Mouse (Mus musculus): ENCODE results near the gene Fgfr1op. TPM values are rescaled to one million over a fixed set of nuclear protein-coding genes. Genes with fewer than 3 reads are reported as not detected.

Fgfr1op gene
- polyA plus RNA-seq, 1 experiment from 2014 or later, result 58.2 TPM

DNA sequence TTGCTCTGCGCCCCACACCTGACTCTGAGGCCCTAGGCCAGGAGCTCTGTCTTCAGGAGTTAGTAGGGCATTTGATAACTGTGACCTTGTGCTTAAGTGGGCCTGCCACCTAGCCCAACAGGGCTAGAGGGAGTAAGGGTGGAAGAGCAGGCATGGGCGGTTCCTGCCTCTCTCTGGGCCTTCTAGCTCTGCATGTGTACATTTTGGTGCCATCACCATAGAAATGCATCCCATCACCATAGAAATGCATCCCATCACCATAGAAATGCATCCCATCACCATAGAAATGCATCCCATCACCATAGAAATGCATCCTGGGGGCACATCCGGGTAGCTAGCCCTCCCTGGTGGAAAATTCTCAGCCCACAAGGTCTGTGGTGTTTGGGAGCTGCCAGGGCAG, 74.3 kb downstream of the Fgfr1op start:
- 79% methylated on average over 3 of the region's 3 CpGs for WGBS
- no peaks in the 10 kb centered on the region for H3K27me3 ChIP-seq (ENCODE audit: low read depth, poor library complexity, severe bottlenecking)

DNA sequence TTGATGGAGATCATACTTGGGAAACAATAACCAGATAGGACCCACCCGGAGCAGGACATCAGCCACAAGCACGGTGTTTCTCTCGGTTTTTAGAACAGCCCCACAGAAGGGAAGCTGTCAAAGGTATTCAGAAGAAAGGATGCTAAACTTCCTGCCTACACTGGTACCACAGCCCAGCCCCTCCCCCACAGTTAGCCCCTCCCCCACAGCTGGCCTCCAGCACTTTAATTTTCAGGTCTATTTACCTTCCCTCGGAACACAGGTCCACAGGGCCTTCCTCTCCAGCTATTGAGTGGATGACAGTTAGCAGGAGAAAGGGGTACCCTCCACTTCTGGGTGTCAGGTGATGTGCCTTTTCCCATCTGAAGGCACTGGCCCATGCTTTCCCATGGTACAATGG, 75.2 kb downstream of the Fgfr1op start:
- DNase-seq (ENCODE audit: low spot score), result no peak
- Histone ChIP-seq H3K27ac (replicated peaks) (no peak overlapping the region), H3K36me3 (no peaks in the 10 kb centered on the region), H3K27me3 (ENCODE audit: low read depth, poor library complexity, severe bottlenecking) (no peaks in the 10 kb centered on the region), H3K4me3 (no peak overlapping the region), H3K9me3 (replicated peaks) (no peaks in the 10 kb centered on the region), H3K4me1 (no peaks in the 10 kb centered on the region)
- WGBS, result 83% methylated on average over 4 of the region's 4 CpGs

More for the DNA sequence above, 74.3 kb downstream of the Fgfr1op start:
- H3K4me3 ChIP-seq, result no peak overlapping the region
- H3K4me1 ChIP-seq, result no peaks in the 10 kb centered on the region
- no peaks in the 10 kb centered on the region for H3K9me3 ChIP-seq (replicated peaks)
- H3K27ac ChIP-seq (replicated peaks), result no peak overlapping the region
- DNase-seq (ENCODE audit: low spot score), result no peak
- no peaks in the 10 kb centered on the region for H3K36me3 ChIP-seq

DNA sequence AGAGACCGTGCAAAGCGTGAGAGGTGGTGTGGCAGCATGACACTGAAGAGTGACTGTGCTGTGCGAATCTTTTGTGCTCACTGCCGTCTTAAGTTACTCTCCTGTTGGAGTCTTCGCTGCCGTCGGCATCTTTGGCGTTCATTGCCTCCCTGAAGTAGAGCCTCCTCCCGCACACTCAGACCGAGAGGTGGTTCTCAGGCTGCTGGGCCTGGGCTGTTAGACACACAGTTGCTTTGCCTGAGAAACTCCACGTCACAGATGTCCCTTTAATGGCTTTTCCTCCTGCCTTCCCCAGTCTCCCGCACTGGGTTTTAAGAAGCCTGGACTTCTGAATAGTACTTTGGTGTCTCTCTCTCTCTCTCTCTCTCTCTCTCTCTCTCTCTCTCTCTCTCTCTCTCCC, 76.3 kb downstream of the Fgfr1op start:
- Histone ChIP-seq H3K9me3 (replicated peaks) (no peaks in the 10 kb centered on the region), H3K36me3 (no peaks in the 10 kb centered on the region), H3K4me3 (no peak overlapping the region), H3K27me3 (ENCODE audit: low read depth, poor library complexity, severe bottlenecking) (no peaks in the 10 kb centered on the region), H3K27ac (replicated peaks) (no peak overlapping the region), H3K4me1 (0 out of 2 replicates have a peak, but pooled peaks cover 3% of the 10 kb centered on the region)
- WGBS, result 78% methylated on average over 12 of the region's 12 CpGs
- DNase-seq (ENCODE audit: low spot score), result no peak

DNA sequence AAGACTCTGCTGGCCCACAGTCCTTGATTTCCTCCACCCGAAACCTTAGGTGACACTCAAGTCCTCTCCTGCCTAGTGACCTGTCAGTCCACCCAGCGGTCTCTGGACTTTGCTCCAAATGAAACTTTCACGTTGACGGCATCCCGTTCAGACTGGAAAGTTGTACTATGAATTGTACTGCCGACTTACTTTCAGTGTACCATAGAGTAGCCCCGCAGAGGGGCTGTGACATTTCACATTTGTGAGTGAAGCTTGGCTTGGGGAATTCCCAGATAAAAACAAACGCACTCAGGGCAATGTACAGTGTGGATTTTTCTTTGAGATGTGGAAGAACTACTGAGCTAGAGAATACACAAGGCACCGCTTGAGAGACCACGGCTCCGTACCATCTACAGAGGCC, 76.9 kb downstream of the Fgfr1op start:
- no peaks in the 10 kb centered on the region for H3K9me3 ChIP-seq (replicated peaks)
- WGBS, result 92% methylated on average over 11 of the region's 11 CpGs
- H3K27me3 ChIP-seq (ENCODE audit: low read depth, poor library complexity, severe bottlenecking), result no peaks in the 10 kb centered on the region
- no peak overlapping the region for H3K27ac ChIP-seq (replicated peaks)
- DNase-seq (ENCODE audit: low spot score), result no peak
- H3K36me3 ChIP-seq, result no peaks in the 10 kb centered on the region
- H3K4me1 ChIP-seq, result 0 out of 2 replicates have a peak, but pooled peaks cover 3% of the 10 kb centered on the region
- no peak overlapping the region for H3K4me3 ChIP-seq

DNA sequence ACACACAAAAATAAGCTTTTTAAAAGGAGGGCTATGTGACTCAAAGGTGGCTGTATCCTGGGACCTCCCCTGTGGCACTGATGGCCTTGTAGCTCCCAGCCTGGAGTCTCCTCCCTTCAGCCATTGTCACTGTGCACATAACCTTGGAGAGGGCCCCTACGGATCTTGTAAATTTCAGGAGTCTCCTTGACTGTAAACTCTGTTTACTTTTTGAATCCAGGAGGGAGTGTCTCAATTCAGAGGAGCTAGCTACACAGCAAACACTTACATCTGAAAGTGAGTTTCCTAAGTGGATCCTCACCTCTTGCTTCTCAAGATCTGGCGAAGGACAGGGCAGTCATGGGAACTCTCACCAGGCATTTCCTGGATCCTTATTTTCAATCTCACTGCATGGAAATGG, 78.8 kb downstream of the Fgfr1op start:
- 92% methylated on average over 2 of the region's 2 CpGs for WGBS
- H3K9me3 ChIP-seq (replicated peaks), result no peaks in the 10 kb centered on the region
- 0 out of 2 replicates have a peak, but pooled peaks cover 3% of the 10 kb centered on the region for H3K4me1 ChIP-seq
- H3K27me3 ChIP-seq (ENCODE audit: low read depth, poor library complexity, severe bottlenecking), result no peaks in the 10 kb centered on the region
- DNase-seq (ENCODE audit: low spot score), result no peak
- H3K36me3 ChIP-seq, result no peaks in the 10 kb centered on the region
- no peak overlapping the region for H3K27ac ChIP-seq (replicated peaks)
- H3K4me3 ChIP-seq, result no peak overlapping the region

DNA sequence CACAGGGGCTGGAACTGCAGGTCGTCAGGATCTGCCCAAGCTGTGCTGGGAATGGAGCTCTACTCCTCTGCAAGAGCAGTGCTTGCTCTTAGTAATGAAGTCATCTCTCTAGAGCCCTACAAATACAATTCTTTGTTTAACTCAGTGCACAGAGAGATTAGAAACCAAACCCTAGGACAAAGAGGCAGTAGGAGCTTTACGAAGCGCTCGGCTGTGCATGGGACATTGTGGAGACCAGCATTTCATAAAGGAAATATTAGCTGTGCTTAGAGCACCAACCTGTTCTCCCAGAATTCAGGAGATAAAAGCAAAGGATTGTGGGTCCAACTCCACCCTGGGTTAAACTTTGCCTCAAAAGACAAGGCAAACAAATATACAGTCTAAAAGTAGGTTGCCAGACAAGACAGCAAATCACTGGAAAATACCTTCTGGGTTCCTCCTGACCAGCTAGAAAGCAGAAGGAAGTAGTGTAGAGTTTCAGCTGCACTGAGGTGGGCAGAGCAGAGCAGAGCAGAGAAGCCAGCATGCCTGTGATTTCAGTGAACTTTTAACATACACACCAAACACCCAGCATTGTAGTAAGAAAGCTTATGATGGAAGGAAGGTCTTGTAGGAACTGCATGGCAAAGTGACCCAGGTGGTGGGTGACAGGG, 80.9 kb downstream of the Fgfr1op start:
- Histone ChIP-seq H3K27me3 (ENCODE audit: low read depth, poor library complexity, severe bottlenecking) (no peaks in the 10 kb centered on the region), H3K9me3 (replicated peaks) (no peaks in the 10 kb centered on the region), H3K27ac (replicated peaks) (no peak overlapping the region), H3K36me3 (no peaks in the 10 kb centered on the region), H3K4me3 (no peak overlapping the region), H3K4me1 (0 out of 2 replicates have a peak, but pooled peaks cover 3% of the 10 kb centered on the region)
- WGBS, result 77% methylated on average over 4 of the region's 4 CpGs
- DNase-seq (ENCODE audit: low spot score), result no peak

Other genes with a start within 250 kb of the Fgfr1op start
- 0.34 and 0.44 TPM in 2 replicates for gene Tagap, start 239.5 kb upstream of the Fgfr1op start, polyA plus RNA-seq (2016; fragmentation: Nextera tagmentation; extraction: Ambion mirVana)
- gene Rsph3a, start 219.9 kb upstream of the Fgfr1op start, polyA plus RNA-seq (2016; fragmentation: Nextera tagmentation; extraction: Ambion mirVana), result 60.5 and 71.0 TPM in 2 replicates
- gene Gm49673, start 17.7 kb upstream of the Fgfr1op start, polyA plus RNA-seq (2016; fragmentation: Nextera tagmentation; extraction: Ambion mirVana), result 0.21 and 0.27 TPM in 2 replicates
- 16.2 and 16.4 TPM in 2 replicates for gene Rnaset2a, start 17.4 kb upstream of the Fgfr1op start, polyA plus RNA-seq (2016; fragmentation: Nextera tagmentation; extraction: Ambion mirVana)
- not detected in 2 replicates for gene Ccr6, start 70.5 kb downstream of the Fgfr1op start, polyA plus RNA-seq (2016; fragmentation: Nextera tagmentation; extraction: Ambion mirVana)
- gene Mpc1, start 117.4 kb downstream of the Fgfr1op start, polyA plus RNA-seq (2016; fragmentation: Nextera tagmentation; extraction: Ambion mirVana), result 77.0 and 90.5 TPM in 2 replicates
- 67.1 and 81.1 TPM in 2 replicates for gene Sft2d1, start 145.6 kb downstream of the Fgfr1op start, polyA plus RNA-seq (2016; fragmentation: Nextera tagmentation; extraction: Ambion mirVana)
- gene Prr18, start 172.0 kb downstream of the Fgfr1op start, polyA plus RNA-seq (2016; fragmentation: Nextera tagmentation; extraction: Ambion mirVana), result 0.73 and 0.86 TPM in 2 replicates
- 0.43 and 0.46 TPM in 2 replicates for gene T2, start 190.5 kb downstream of the Fgfr1op start, polyA plus RNA-seq (2016; fragmentation: Nextera tagmentation; extraction: Ambion mirVana)

Measured in midbrain, embryonic 10.5 days (tissue).